Mouse (Mus musculus): ENCODE data around the gene Ipo4. TPM values are rescaled to one million over a fixed set of nuclear protein-coding genes. Genes with fewer than 3 reads are reported as not detected.

The Ipo4 gene
- total RNA-seq, 2 experiments from 2014 or later: 139 to 142 TPM

DNA sequence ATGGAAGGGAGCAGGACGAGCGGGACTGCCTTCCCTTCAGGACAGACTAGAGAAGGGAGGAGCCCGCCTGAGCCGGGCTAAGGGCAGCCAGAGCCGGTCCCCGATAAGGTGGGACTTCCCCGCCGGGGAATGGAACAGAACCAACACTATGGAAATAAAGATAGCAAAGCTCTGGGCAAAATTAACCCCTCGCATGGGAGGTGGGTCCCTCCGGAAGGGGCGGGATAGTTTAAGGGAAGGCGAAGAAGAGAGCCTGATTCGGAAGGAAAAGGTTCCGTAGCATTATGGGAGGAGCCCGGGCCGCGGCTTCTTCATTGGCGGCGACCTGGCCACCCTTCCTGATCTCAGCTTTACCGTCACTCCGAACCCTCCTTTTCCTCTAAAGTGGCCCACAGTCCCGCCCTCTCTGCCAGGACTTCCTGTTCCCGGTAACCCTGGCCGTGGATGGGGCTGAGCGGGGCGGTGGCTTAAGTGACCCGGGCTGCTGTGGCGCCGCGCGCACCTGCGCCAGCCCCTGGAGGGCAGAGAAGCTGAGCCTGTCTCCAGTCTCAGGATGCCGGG is 44.3 kb downstream of the Ipo4 start, which contains the start of gene Rnf31:
Gene Rnf31 (plus strand): TSS at position 378 of the 561 bp plus-strand sequence.
- peak within 1 kb of the TSS; percentile 99 for H3K27ac ChIP-seq
- no peak for TF ChIP-seq CTCF (conservative IDR thresholded peaks at IDR 0.05)
- DNase-seq (ENCODE audit: low spot score in 2 of 2): peak; percentile 88 to 96
- peak within 1 kb of the TSS; percentile 96 for H3K4me3 ChIP-seq

DNA sequence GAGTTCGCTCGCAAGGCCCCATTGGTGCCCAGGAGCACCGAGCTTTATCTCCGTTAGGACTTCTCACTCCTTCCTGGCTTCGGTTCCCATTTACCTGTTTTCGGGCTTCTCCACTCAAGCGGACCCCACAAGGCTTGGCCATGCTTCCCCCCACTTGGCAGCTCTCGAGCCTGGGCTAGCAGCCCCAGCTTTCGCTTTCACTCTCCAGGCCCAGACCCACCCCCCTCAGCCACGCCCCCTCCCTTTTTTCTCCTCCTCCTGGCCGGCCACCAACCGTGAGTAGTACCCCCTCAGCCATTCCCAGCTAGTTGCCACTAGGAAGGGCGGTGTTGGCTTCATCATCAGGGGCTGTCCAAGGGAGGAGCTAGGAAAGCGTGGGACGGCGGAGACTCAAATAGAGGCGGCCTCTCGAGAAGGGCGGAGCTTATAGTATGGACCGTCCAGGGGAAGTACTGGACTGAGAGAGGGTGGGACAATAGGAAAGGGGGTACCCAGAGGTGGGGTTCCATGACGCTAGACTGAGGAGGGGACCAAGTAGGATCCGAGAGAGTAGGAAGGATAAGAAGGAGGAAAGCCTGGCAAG is 44.9 kb downstream of the Ipo4 start, which contains the start of gene Psme2:
Gene Psme2 (minus strand): TSS at position 366 of the 583 bp plus-strand sequence.
- TF ChIP-seq CTCF (conservative IDR thresholded peaks at IDR 0.05): no peak
- peak within 1 kb of the TSS; percentile 96 for H3K4me3 ChIP-seq
- peak within 1 kb of the TSS; percentile 99 for H3K27ac ChIP-seq
- peak; percentile 86 to 97 for DNase-seq (ENCODE audit: low spot score in 2 of 2)

DNA sequence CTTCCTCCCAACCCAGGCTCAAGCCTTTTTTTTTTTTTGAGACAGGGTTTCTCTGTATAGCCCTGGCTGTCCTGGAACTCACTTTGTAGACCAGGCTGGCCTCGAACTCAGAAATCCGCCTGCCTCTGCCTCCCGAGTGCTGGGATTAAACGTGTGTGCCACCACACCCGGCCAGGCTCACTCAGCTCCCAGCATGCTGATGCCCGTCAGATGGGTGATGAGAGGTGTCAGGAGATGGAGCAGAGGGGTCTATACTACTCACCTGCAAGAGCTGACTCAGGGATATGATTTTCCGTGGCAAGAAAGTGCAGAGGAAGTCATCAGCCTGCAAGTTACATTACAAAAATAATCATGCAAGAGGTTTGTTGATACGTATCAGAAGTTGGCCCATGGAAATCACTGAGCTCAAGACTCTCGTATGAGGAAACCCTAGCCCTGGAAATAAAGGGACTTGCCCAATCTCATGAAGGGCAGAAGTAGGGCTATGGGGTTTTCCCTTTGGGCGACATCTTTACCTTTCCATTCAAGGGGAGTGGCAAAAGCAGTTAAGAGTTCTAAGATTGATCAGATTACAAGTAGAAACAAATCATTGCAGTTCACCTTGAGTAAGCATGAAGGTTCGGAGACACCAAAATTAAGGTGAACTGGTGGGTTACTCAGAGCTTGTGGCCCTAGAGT is 45.8 kb downstream of the Ipo4 start:
- no peak for DNase-seq (ENCODE audit: low spot score in 2 of 2)
- TF ChIP-seq CTCF (conservative IDR thresholded peaks at IDR 0.05): no peak
- H3K4me3 ChIP-seq: peak overlapping the region; percentile 96
- H3K27ac ChIP-seq: peak overlapping the region; percentile 82; the same call in 1 of the 2 replicates

DNA sequence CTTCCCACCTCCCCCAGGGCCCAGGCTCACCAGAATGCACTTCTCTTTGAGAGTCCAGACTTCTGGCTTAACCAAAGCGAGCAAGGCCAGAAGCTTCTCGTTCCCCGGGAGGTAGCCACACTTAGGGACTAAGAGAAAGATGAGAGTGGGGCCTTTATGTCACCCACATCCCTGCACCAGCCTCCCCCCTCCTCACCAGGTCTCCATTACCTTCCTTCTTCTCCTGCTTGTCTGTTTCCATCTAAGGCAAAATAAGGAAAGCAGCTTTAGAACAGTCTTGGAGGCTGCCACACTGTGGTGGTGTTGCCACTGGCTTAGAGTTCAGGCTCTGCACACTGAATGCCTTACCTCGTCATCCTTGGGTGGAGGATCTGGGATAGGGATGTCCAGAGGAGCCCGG is 46.5 kb downstream of the Ipo4 start:
- no peak for DNase-seq (ENCODE audit: low spot score in 2 of 2)
- TF ChIP-seq CTCF (conservative IDR thresholded peaks at IDR 0.05): no peak
- no peak overlapping the region for H3K4me3 ChIP-seq
- no peak overlapping the region for H3K27ac ChIP-seq

DNA sequence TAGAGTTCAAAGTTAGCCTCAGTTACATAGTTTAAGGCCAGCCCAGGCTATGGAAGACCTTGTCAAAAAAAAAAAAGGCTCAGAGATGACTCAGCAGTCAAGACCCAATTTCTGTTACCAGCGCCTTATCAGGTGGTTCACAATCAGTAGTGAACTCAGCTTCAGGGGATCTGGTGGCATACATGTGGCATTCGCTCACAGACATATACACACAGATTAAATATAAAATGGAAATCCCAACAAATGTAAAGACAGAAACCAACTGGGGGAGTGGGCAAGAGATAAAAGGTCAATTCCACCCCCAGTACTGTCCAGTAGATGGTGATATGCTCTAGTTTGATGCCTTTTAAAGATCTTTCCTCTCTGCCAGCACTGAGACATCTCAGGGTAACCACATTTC is 49.6 kb downstream of the Ipo4 start:
- Histone ChIP-seq H3K27ac (no peak overlapping the region), H3K4me3 (no peak overlapping the region)
- DNase-seq (ENCODE audit: low spot score in 2 of 2): no peak
- no peak for TF ChIP-seq CTCF (conservative IDR thresholded peaks at IDR 0.05)

DNA sequence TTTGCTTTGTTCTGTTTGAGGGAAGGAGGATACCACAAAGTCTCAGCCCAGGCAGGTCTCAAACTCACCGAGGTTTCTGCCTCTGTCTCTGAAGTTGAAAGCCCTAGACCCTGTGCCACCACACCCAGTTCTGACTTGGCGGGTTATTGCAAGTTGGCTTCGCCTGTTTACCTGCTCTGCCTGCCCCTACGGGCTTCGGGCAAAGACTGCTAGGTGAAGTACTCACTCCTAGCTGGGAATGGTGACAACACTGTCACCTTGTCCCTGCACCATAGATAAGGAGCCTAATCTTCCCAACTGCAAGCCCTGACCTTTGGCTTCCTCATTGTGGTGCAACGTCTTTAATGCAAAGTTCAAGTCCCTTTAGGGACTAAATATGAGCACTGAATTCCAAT is 50.2 kb downstream of the Ipo4 start:
- peak overlapping the region; percentile 84 for H3K4me3 ChIP-seq
- peak overlapping the region; percentile 93 for H3K27ac ChIP-seq
- DNase-seq (ENCODE audit: low spot score in 2 of 2): no peak
- TF ChIP-seq CTCF (conservative IDR thresholded peaks at IDR 0.05): no peak

DNA sequence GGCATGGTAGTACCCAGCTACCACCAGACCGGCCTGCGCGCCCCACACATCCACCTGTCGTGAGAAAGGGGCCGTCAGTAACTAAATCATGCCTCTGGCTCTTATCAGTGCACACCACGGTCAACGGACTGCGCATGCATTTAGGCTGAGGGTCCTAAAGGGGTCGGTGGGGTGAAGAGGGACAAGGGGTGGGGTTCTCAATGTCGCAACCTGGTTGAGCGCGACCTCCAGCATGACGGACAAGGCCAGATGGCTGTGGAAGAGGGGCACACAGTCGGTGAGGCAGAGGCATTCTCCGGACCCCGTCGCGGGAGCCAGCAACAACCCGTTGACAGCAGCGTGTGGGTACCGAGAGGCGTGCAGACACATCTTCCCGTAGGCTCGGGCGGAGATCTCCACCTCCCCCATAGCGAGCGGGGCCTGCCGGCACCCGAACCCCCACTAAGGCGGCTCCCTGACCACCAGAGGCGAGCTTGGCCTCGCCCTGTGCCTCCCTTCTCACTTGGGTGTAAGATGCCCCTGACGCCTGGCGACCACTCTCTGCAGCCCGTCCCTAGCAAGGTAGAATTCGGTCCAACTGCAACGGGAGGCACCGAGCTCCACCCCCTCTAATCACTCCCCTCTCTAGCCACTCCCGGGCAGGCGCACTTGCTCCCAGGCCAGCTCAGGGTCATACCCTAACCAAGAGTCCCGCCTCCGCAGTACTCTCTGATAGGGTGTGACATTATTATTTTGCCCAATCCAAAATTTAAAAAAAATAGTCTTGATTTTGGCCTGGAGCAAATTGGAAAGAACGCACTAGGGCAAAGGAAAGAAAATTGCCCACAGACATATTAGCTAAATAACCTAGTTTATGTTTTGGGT is 50.8 kb downstream of the Ipo4 start, which contains the start of gene Emc9:
Gene Emc9 (minus strand): TSS at position 601 of the 864 bp plus-strand sequence.
- TF ChIP-seq CTCF (conservative IDR thresholded peaks at IDR 0.05): no peak
- peak; percentile 61 to 66 for DNase-seq (ENCODE audit: low spot score in 2 of 2)
- H3K27ac ChIP-seq: peak within 1 kb of the TSS; percentile 93
- peak within 1 kb of the TSS; percentile 84 for H3K4me3 ChIP-seq

DNA sequence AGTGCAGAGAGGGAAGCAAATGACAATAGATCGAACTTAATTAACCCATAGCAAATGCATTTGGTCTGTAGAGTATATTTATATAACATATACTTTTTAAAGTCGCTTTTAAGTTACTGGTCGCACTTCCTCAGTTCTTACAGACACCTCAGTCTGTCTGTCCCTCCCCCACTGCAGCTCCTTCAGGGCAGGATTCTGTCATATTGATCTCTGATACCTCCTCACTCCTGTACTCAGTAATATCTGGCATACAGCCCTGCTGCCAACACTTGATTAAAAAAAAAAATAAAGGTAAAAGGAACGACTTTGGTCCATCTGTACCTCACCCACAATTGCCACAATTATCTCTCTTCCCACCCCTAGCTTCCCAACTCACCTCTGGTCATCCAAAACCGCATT is 51.5 kb downstream of the Ipo4 start:
- no peak for TF ChIP-seq CTCF (conservative IDR thresholded peaks at IDR 0.05)
- H3K27ac ChIP-seq: peak overlapping the region; percentile 93
- H3K4me3 ChIP-seq: peak overlapping the region; percentile 84
- no peak for DNase-seq (ENCODE audit: low spot score in 2 of 2)

DNA sequence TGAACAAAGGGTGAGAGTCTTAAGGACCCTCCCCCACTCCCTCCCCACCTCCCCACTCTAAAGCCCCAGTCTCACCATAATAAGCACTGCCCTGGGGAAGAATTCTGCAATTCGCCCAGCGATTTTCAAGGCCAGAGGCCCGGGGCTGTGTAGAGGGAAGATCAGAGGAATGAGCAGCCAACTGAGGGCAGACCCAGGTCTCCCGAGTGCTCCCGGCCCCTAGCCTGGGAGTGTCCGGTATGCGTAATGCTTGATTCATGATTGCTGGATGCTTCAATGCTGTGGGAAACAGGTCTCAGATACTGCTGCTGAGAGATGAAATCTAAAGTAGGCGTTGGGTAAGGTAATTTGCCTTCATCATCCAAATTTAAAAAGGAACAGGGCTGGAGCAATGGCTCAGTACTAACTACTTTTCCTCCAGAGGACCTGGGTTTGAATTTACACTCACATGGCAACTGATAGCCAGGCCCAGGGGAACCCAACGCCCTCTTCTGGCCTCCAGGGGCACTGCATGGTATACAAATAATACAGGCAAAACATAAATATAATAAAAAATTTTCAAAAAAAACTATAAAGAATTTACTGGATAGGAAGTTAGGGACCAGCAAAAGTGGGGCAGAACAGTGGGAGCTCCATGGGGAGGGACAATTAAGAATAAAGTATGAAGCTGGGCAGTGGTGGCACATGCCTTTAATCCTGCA is 53.6 kb downstream of the Ipo4 start:
- Histone ChIP-seq H3K4me3 (no peak overlapping the region), H3K27ac (no peak overlapping the region)
- DNase-seq (ENCODE audit: low spot score in 2 of 2): no peak
- peak; percentile 76 for TF ChIP-seq CTCF (conservative IDR thresholded peaks at IDR 0.05)

DNA sequence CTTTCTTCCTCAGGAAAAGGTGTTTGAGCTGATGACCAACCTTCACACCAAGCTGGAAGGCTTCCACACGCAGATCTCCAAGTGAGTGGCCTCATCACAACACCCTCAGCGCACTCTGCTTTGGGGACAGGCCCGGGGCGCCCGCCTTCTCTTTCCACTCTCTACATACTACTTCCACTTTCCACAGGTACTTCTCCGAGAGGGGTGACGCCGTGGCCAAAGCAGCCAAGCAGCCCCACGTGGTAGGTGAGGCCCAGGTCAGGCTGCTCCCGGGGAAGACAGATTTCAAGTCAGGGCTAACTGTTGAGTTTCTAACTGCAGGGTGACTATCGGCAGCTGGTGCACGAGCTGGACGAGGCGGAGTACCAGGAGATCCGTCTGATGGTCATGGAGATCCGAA is 55.0 kb downstream of the Ipo4 start:
- no peak for DNase-seq (ENCODE audit: low spot score in 2 of 2)
- Histone ChIP-seq H3K27ac (no peak overlapping the region), H3K4me3 (no peak overlapping the region)
- no peak for TF ChIP-seq CTCF (conservative IDR thresholded peaks at IDR 0.05)

DNA sequence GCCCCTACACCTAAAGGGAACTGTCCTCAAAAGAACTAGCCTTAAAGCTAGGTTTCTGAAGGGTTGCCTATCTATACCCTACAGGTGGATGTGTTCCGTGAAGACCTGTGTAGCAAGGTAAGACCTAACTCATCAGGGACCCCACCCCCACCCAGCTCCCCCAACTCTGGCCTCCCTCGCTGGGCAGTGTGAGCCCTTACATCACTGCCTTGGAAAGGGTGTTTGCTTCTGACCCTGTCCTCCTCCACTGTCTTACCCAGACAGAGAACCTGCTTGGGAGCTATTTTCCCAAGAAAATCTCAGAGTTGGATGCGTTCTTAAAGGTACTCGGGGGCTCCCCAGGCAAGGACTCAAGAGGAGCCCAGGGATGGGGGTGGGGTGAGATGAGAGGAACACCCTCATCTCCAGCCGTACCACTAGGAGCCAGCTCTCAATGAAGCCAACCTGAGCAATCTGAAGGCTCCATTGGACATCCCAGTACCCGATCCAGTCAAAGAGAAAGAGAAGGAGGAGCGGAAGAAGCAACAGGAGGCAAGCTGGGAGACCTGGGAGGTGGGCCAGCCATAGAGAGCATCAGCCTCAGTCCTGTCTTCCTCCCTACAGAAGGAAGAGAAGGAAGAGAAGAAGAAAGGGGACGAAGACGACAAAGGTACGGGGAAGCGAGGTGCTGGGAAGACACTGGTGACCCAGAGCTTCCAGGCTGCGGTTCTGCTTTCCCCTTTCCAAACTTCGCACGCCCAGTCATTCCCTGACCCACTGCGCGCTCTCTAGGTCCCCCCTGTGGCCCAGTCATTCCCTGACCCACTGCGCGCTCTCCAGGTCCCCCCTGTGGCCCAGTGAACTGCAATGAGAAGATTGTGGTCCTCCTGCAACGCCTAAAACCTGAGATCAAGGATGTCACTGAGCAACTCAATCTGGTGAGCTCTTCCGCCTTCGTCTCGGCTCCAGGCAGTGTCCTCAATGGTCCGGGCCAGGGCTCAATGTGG is 56.0 kb downstream of the Ipo4 start:
- no peak overlapping the region for H3K4me3 ChIP-seq
- no peak for DNase-seq (ENCODE audit: low spot score in 2 of 2)
- no peak for TF ChIP-seq CTCF (conservative IDR thresholded peaks at IDR 0.05)
- no peak overlapping the region for H3K27ac ChIP-seq

All from layer of hippocampus, adult 2 months (tissue).